Mouse (Mus musculus): ENCODE results near the gene Pde4d. TPM values are rescaled to one million over a fixed set of nuclear protein-coding genes. Genes with fewer than 3 reads are reported as not detected.

The Pde4d gene
- polyA plus RNA-seq, 1 experiment from 2014 or later = 12.9 TPM

DNA sequence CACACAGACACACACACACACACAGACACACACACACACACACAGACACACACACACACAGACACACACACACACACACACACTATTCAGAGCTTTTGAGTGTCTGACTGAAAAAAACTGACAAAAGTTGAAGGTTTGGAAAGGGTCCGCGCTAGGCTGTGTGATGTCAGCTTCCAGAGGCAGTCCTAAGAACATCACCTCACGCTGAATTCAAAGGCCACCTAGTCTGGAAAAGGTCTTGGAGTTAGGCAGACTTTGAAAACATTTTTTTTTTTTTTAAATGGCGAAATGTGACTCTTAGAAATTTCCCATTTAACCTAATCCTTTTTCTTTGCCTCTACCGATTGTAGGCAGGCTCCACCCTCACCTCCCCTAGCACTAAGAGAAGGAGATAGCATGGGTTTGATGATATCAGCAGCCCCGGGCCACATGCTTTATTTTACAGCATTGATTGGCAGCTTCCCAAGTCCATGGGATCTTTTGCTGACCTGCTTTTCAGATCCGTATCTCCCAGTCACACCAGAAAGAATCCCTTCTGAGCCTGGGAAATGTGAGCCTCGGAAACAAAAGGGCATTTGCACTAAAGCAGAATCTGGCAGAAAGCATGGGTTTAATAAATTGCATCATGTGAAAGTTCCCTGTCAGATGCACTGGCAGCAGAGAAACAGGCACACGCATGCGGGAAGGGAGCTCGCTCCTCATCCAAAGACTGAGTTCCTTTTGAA, 1373.7 kb downstream of the Pde4d start:
- Histone ChIP-seq H3K27ac (ENCODE audit: low read length) (0 out of 2 replicates have a peak overlapping the region, but pooled peaks have one; percentile 36), H3K4me3 (ENCODE audit: low read depth, low read length) (no peak overlapping the region), H3K9ac (ENCODE audit: low read depth, low read length) (no peak overlapping the region), H3K4me1 (ENCODE audit: control insufficient read depth, low read depth, low read length) (peaks cover 27% of the 10 kb centered on the region), H3K4me2 (ENCODE audit: low read depth, low read length) (no peak overlapping the region), H3K36me3 (ENCODE audit: control insufficient read depth, insufficient read depth) (no peaks in the 10 kb centered on the region), H3K9me3 (replicated peaks; ENCODE audit: control insufficient read depth, low read length) (no peaks in the 10 kb centered on the region), H3K27me3 (ENCODE audit: control insufficient read depth, insufficient read depth, low read depth, low read length) (no peaks in the 10 kb centered on the region)
- WGBS (ENCODE audit: insufficient replicate concordance) = 52% methylated on average over 11 of the region's 11 CpGs
- no peak for ATAC-seq (ENCODE audit: low read depth)

DNA sequence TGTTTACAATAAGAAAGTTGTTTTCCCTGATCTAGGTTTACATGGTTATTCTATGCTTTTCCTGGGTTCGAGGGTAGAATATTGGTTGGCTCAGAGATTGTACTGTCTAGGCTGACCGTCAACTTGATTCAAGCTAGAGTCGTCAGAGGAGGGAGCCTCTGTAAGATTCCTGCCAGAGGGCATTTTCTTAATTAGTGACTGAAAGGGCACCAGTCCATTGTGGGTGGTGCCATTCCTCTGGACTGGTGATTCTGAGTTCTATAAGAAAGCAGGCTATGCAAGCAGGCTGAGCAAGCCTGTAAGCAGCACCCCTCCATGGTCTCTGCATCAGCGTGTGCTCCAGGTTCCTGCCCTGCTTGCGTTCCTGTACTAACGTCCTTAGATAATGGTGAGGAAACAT, 1376.1 kb downstream of the Pde4d start:
- H3K4me2 ChIP-seq (ENCODE audit: low read depth, low read length) = no peak overlapping the region
- H3K9me3 ChIP-seq (replicated peaks; ENCODE audit: control insufficient read depth, low read length) = no peaks in the 10 kb centered on the region
- H3K4me3 ChIP-seq (ENCODE audit: low read depth, low read length) = no peak overlapping the region
- H3K9ac ChIP-seq (ENCODE audit: low read depth, low read length) = no peak overlapping the region
- no peaks in the 10 kb centered on the region for H3K36me3 ChIP-seq (ENCODE audit: control insufficient read depth, insufficient read depth)
- H3K4me1 ChIP-seq (ENCODE audit: control insufficient read depth, low read depth, low read length) = peaks cover 25% of the 10 kb centered on the region
- H3K27me3 ChIP-seq (ENCODE audit: control insufficient read depth, insufficient read depth, low read depth, low read length) = no peaks in the 10 kb centered on the region
- H3K27ac ChIP-seq (ENCODE audit: low read length) = no peak overlapping the region
- WGBS (ENCODE audit: insufficient replicate concordance) = 85% methylated on average over 6 of the region's 6 CpGs
- ATAC-seq (ENCODE audit: low read depth) = no peak

DNA sequence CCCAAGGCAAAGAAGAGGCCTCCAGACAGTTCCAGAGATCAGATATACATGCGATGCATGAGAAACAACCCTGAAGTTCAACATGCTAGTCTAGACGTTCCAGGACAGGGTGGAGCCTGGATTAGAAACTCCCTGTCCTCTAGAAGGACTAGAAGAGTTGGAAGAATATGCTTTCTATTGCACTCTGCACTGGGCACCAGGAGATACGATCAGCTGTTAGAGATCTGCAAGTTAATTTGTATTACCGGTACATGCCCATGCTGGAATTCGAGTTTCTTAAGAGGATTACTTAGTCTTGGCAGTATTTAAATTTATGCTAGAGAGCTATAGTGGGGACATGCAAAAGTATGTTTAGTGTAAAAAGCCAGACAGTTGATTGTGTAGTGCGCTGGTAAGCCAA, 1377.6 kb downstream of the Pde4d start:
- H3K27ac ChIP-seq (ENCODE audit: low read length) = no peak overlapping the region
- H3K4me1 ChIP-seq (ENCODE audit: control insufficient read depth, low read depth, low read length) = peaks cover 13% of the 10 kb centered on the region
- H3K9me3 ChIP-seq (replicated peaks; ENCODE audit: control insufficient read depth, low read length) = no peaks in the 10 kb centered on the region
- H3K4me3 ChIP-seq (ENCODE audit: low read depth, low read length) = no peak overlapping the region
- H3K27me3 ChIP-seq (ENCODE audit: control insufficient read depth, insufficient read depth, low read depth, low read length) = no peaks in the 10 kb centered on the region
- no peak overlapping the region for H3K9ac ChIP-seq (ENCODE audit: low read depth, low read length)
- no peaks in the 10 kb centered on the region for H3K36me3 ChIP-seq (ENCODE audit: control insufficient read depth, insufficient read depth)
- no peak overlapping the region for H3K4me2 ChIP-seq (ENCODE audit: low read depth, low read length)
- ATAC-seq (ENCODE audit: low read depth) = no peak
- WGBS (ENCODE audit: insufficient replicate concordance) = 76% methylated on average over 6 of the region's 6 CpGs

DNA sequence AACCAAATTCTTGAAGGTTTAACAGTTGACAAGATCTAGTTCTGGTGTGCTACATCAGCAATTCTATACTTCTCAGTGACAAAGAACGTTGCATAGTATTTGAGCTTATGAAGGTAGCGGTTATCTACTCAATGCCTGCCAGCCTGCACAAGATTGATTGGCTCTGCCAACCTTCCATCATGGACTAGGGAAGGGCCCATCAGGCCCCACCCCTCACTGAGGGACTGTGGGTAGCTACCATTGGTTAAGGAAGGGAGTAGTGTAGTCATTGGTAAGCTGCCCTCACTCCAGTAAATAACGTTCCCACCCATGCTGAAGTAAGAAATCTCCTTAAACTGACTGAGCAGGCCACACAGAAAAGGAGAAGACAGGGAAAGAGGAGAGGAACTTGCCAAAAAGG, 1378.2 kb downstream of the Pde4d start:
- Histone ChIP-seq H3K4me3 (ENCODE audit: low read depth, low read length) (no peak overlapping the region), H3K27ac (ENCODE audit: low read length) (no peak overlapping the region), H3K4me1 (ENCODE audit: control insufficient read depth, low read depth, low read length) (peaks cover 8% of the 10 kb centered on the region), H3K9me3 (replicated peaks; ENCODE audit: control insufficient read depth, low read length) (no peaks in the 10 kb centered on the region), H3K36me3 (ENCODE audit: control insufficient read depth, insufficient read depth) (no peaks in the 10 kb centered on the region), H3K27me3 (ENCODE audit: control insufficient read depth, insufficient read depth, low read depth, low read length) (no peaks in the 10 kb centered on the region), H3K9ac (ENCODE audit: low read depth, low read length) (no peak overlapping the region), H3K4me2 (ENCODE audit: low read depth, low read length) (no peak overlapping the region)
- peak; percentile 58; the same call in 1 of the 2 replicates for ATAC-seq (ENCODE audit: low read depth)
- WGBS (ENCODE audit: insufficient replicate concordance) = 57% methylated on average over 3 of the region's 3 CpGs

DNA sequence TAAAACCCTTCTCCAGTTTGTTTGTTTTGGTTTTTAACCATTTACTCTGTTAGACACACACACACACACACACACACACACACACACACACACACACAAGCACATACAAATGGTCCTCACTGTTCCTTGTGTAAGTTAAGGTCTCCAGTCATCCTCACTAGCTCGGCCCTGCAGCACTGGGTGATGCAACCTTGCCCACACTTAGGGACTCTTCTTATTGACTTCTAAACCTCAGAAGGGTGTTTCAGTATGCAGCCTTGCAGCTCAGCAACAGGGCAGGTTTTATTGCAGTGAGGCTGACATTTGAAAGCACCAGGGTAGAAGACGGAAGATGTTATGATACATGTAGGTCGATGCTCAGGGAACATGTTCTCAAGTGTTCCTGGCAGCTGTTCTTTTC, 1379.7 kb downstream of the Pde4d start:
- no peak overlapping the region for H3K4me2 ChIP-seq (ENCODE audit: low read depth, low read length)
- WGBS (ENCODE audit: insufficient replicate concordance) = 79% methylated on average over 3 of the region's 3 CpGs
- H3K4me3 ChIP-seq (ENCODE audit: low read depth, low read length) = no peak overlapping the region
- H3K27me3 ChIP-seq (ENCODE audit: control insufficient read depth, insufficient read depth, low read depth, low read length) = no peaks in the 10 kb centered on the region
- H3K9me3 ChIP-seq (replicated peaks; ENCODE audit: control insufficient read depth, low read length) = no peaks in the 10 kb centered on the region
- H3K36me3 ChIP-seq (ENCODE audit: control insufficient read depth, insufficient read depth) = no peaks in the 10 kb centered on the region
- no peak overlapping the region for H3K9ac ChIP-seq (ENCODE audit: low read depth, low read length)
- H3K27ac ChIP-seq (ENCODE audit: low read length) = no peak overlapping the region
- no peaks in the 10 kb centered on the region; the same call in 1 of the 2 replicates for H3K4me1 ChIP-seq (ENCODE audit: control insufficient read depth, low read depth, low read length)
- no peak for ATAC-seq (ENCODE audit: low read depth)

DNA sequence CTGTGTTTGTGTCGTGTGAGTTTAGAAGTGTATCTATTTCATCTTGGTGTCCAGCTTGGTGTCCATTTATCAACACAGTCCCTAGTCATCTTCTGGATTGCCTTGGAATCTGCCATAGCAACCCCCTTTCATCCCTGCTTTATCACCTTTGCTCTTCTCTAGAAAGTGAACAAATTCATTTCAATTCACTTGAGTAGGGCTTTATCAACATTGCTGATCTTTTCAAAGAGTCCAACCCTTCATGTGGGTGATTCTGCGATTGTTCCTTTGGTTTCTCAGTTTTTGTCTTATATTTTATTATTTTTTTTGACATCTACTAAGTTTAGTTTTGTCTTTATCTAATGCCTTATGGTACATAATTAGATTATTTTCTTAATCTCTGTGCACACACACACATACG, 1385.2 kb downstream of the Pde4d start:
- Histone ChIP-seq H3K4me1 (ENCODE audit: control insufficient read depth, low read depth, low read length) (no peaks in the 10 kb centered on the region), H3K27ac (ENCODE audit: low read length) (no peak overlapping the region), H3K4me2 (ENCODE audit: low read depth, low read length) (no peak overlapping the region), H3K36me3 (ENCODE audit: control insufficient read depth, insufficient read depth) (no peaks in the 10 kb centered on the region), H3K27me3 (ENCODE audit: control insufficient read depth, insufficient read depth, low read depth, low read length) (no peaks in the 10 kb centered on the region), H3K4me3 (ENCODE audit: low read depth, low read length) (no peak overlapping the region), H3K9ac (ENCODE audit: low read depth, low read length) (no peak overlapping the region), H3K9me3 (replicated peaks; ENCODE audit: control insufficient read depth, low read length) (no peaks in the 10 kb centered on the region)
- ATAC-seq (ENCODE audit: low read depth) = no peak
- 72% methylated on average over 3 of the region's 3 CpGs for WGBS (ENCODE audit: insufficient replicate concordance)

DNA sequence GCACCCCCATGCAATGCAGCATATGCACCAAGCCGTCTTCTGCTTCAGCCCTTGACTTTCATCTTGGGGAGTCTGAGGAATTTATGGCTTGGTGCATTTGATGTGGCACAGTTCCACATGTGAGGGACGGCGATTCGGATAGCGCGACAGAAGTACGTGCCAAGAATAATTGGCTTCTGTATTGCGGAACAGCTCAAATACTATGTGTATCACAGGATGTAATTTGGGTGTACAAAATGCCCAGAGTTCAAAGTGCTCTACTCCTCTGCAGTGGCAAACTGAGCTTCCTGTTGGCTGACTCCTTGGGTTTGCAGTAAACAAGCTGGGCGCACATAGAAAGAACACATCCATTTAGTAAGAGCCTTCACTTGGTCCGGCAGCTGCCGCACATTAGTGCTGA, 1387.7 kb downstream of the Pde4d start:
- WGBS (ENCODE audit: insufficient replicate concordance) = 88% methylated on average over 11 of the region's 11 CpGs
- Histone ChIP-seq H3K4me3 (ENCODE audit: low read depth, low read length) (no peak overlapping the region), H3K4me1 (ENCODE audit: control insufficient read depth, low read depth, low read length) (no peaks in the 10 kb centered on the region), H3K9me3 (replicated peaks; ENCODE audit: control insufficient read depth, low read length) (no peaks in the 10 kb centered on the region), H3K9ac (ENCODE audit: low read depth, low read length) (no peak overlapping the region), H3K27ac (ENCODE audit: low read length) (no peak overlapping the region), H3K27me3 (ENCODE audit: control insufficient read depth, insufficient read depth, low read depth, low read length) (no peaks in the 10 kb centered on the region), H3K36me3 (ENCODE audit: control insufficient read depth, insufficient read depth) (no peaks in the 10 kb centered on the region), H3K4me2 (ENCODE audit: low read depth, low read length) (no peak overlapping the region)
- ATAC-seq (ENCODE audit: low read depth) = no peak

DNA sequence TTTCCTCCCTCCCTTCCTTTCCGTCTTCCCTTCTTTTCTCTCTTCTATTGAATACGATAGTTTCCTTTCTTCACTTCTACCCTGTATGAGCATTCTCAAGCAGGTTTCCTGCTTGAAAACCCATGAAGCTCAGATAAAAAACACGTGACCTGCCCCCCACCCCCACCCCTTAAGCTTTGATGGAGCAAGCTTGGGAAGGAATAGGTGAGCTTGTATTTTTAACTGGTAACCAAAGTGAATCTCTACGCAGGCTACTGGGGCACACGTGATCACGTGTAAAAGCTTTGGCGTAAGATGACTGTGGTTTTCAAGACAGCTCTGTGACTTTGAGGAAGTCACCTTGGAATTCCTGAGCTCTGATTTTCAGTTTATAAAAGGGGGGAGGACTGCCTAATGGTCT, 1388.2 kb downstream of the Pde4d start:
- Histone ChIP-seq H3K9ac (ENCODE audit: low read depth, low read length) (no peak overlapping the region), H3K9me3 (replicated peaks; ENCODE audit: control insufficient read depth, low read length) (no peaks in the 10 kb centered on the region), H3K27me3 (ENCODE audit: control insufficient read depth, insufficient read depth, low read depth, low read length) (no peaks in the 10 kb centered on the region), H3K4me1 (ENCODE audit: control insufficient read depth, low read depth, low read length) (no peaks in the 10 kb centered on the region), H3K4me2 (ENCODE audit: low read depth, low read length) (no peak overlapping the region), H3K27ac (ENCODE audit: low read length) (no peak overlapping the region), H3K4me3 (ENCODE audit: low read depth, low read length) (no peak overlapping the region), H3K36me3 (ENCODE audit: control insufficient read depth, insufficient read depth) (no peaks in the 10 kb centered on the region)
- 79% methylated on average over 7 of the region's 7 CpGs for WGBS (ENCODE audit: insufficient replicate concordance)
- ATAC-seq (ENCODE audit: low read depth) = no peak

DNA sequence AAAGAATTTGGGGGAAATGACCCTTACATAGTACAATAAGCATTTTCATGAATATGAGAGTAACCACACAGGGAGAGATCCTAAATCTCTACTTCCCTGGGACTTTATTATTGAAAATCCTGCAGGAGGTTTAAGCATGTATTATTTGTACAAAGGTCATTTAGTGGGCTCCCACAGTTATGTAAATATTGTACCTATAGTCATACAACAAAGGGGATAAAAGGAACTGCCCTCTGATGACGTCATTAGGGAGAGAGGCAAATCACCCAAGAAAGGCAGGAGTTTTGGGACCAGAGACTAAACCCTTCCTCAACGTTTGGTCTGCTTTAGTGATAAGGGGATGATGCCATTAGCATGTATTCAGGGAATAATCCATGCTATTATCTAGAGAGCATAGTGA, 1390.5 kb downstream of the Pde4d start:
- no peaks in the 10 kb centered on the region for H3K9me3 ChIP-seq (replicated peaks; ENCODE audit: control insufficient read depth, low read length)
- no peaks in the 10 kb centered on the region for H3K4me1 ChIP-seq (ENCODE audit: control insufficient read depth, low read depth, low read length)
- no peak overlapping the region for H3K4me2 ChIP-seq (ENCODE audit: low read depth, low read length)
- no peak overlapping the region for H3K27ac ChIP-seq (ENCODE audit: low read length)
- ATAC-seq (ENCODE audit: low read depth) = no peak
- no peak overlapping the region for H3K9ac ChIP-seq (ENCODE audit: low read depth, low read length)
- H3K4me3 ChIP-seq (ENCODE audit: low read depth, low read length) = no peak overlapping the region
- WGBS (ENCODE audit: insufficient replicate concordance) = 42% methylated on average over 2 of the region's 2 CpGs
- no peaks in the 10 kb centered on the region for H3K36me3 ChIP-seq (ENCODE audit: control insufficient read depth, insufficient read depth)
- no peaks in the 10 kb centered on the region for H3K27me3 ChIP-seq (ENCODE audit: control insufficient read depth, insufficient read depth, low read depth, low read length)
